ENCODE assay signal across 8 mouse cellular contexts in genomic region chr2:84636231-84636741, GRCm38 (mm10). TPM values are rescaled to one million over a fixed set of nuclear protein-coding genes. Genes with fewer than 3 reads are reported as not detected.
DNase-seq lines count a peak whose midpoint lies in the region; ATAC-seq and TF ChIP-seq lines count a peak whose summit lies in the region.

No protein-coding gene starts in this region.

- no peak for ATAC-seq in embryonic facial prominence, embryonic 13.5 days (ENCODE audit: insufficient number of reproducible peaks, insufficient read depth, low FRiP score, low TSS enrichment, low read depth)
- no peak; the same call in none of the 2 replicates for ATAC-seq in hindbrain, embryonic 12.5 days (ENCODE audit: low FRiP score)
- ATAC-seq in limb, embryonic 14.5 days (ENCODE audit: low FRiP score, low read depth), result no peak
- no peak for ATAC-seq in midbrain, embryonic 16.5 days

- H3K9me3 ChIP-seq in embryonic facial prominence, embryonic 13.5 days, result no peaks in the 10 kb centered on the region
- no peaks in the 10 kb centered on the region for H3K9me3 ChIP-seq in hindbrain, embryonic 12.5 days (replicated peaks)
- no peaks in the 10 kb centered on the region for H3K9me3 ChIP-seq in limb, embryonic 14.5 days (ENCODE audit: control insufficient read depth, low read length)
- H3K9me3 ChIP-seq in midbrain, embryonic 16.5 days (replicated peaks; ENCODE audit: control insufficient read depth, low read length, poor library complexity, severe bottlenecking), result no peaks in the 10 kb centered on the region

- WGBS in embryonic facial prominence, embryonic 13.5 days, result 16% methylated on average over 8 of the region's 8 CpGs
- 17% methylated on average over 8 of the region's 8 CpGs for WGBS in hindbrain, embryonic 12.5 days
- 27% methylated on average over 8 of the region's 8 CpGs for WGBS in limb, embryonic 14.5 days
- WGBS in midbrain, embryonic 16.5 days, result 18% methylated on average over 8 of the region's 8 CpGs

- H3K4me3 ChIP-seq in embryonic facial prominence, embryonic 13.5 days, result no peak overlapping the region
- no peak overlapping the region for H3K4me3 ChIP-seq in hindbrain, embryonic 12.5 days
- no peak overlapping the region for H3K4me3 ChIP-seq in limb, embryonic 14.5 days (replicated peaks; ENCODE audit: low read length)
- no peak overlapping the region for H3K4me3 ChIP-seq in midbrain, embryonic 16.5 days (ENCODE audit: low read depth, low read length)

- H3K27ac ChIP-seq in embryonic facial prominence, embryonic 13.5 days, result peak overlapping the region; percentile 94
- H3K27ac ChIP-seq in hindbrain, embryonic 12.5 days, result peak overlapping the region; percentile 82
- peak overlapping the region; percentile 85 for H3K27ac ChIP-seq in limb, embryonic 14.5 days (replicated peaks; ENCODE audit: low read depth, low read length)
- H3K27ac ChIP-seq in midbrain, embryonic 16.5 days (ENCODE audit: low read length), result peak overlapping the region; percentile 58

- peaks cover 69% of the 10 kb centered on the region for H3K4me1 ChIP-seq in embryonic facial prominence, embryonic 13.5 days
- H3K4me1 ChIP-seq in hindbrain, embryonic 12.5 days, result peaks cover 57% of the 10 kb centered on the region
- H3K4me1 ChIP-seq in limb, embryonic 14.5 days (ENCODE audit: control insufficient read depth, insufficient read depth, low read length), result peaks cover 50% of the 10 kb centered on the region
- peaks cover 41% of the 10 kb centered on the region for H3K4me1 ChIP-seq in midbrain, embryonic 16.5 days (ENCODE audit: control insufficient read depth, insufficient read depth, low read length)

- no peaks in the 10 kb centered on the region for H3K36me3 ChIP-seq in embryonic facial prominence, embryonic 13.5 days
- no peaks in the 10 kb centered on the region for H3K36me3 ChIP-seq in hindbrain, embryonic 12.5 days
- no peaks in the 10 kb centered on the region for H3K36me3 ChIP-seq in limb, embryonic 14.5 days (ENCODE audit: control insufficient read depth, insufficient read depth, low read length)
- no peaks in the 10 kb centered on the region for H3K36me3 ChIP-seq in midbrain, embryonic 16.5 days (ENCODE audit: control insufficient read depth, insufficient read depth, low read length)

- 0 out of 2 replicates have a peak overlapping the region, but pooled peaks have one; percentile 32 for H3K9ac ChIP-seq in embryonic facial prominence, embryonic 13.5 days
- no peak overlapping the region for H3K9ac ChIP-seq in hindbrain, embryonic 12.5 days
- 0 out of 2 replicates have a peak overlapping the region, but pooled peaks have one; percentile 21 for H3K9ac ChIP-seq in limb, embryonic 14.5 days (ENCODE audit: low read depth, low read length, severe bottlenecking)
- H3K9ac ChIP-seq in midbrain, embryonic 16.5 days (ENCODE audit: low read depth, low read length), result no peak overlapping the region

- no peak for TF ChIP-seq POLR2A in limb, embryonic 14.5 days (IDR thresholded peaks at IDR 0.05; ENCODE audit: borderline replicate concordance, extremely low read depth, insufficient read depth, insufficient read length)

- peak; percentile 54 for DNase-seq in NIH3T3 (ENCODE audit: low read depth)
- no peak for DNase-seq in limb, embryonic 14.5 days (ENCODE audit: low spot score)
- DNase-seq in layer of hippocampus, postnatal 25 days (ENCODE audit: extremely low spot score in 1 of 2, low spot score in 1 of 2), result no peak
- no peak for DNase-seq in cerebellum, postnatal 25 days
- DNase-seq in frontal cortex, postnatal 36 days (ENCODE audit: low spot score in 2 of 2), result no peak

- no peaks in the 10 kb centered on the region for H3K27me3 ChIP-seq in embryonic facial prominence, embryonic 13.5 days
- no peaks in the 10 kb centered on the region for H3K27me3 ChIP-seq in hindbrain, embryonic 12.5 days
- no peaks in the 10 kb centered on the region for H3K27me3 ChIP-seq in limb, embryonic 14.5 days (ENCODE audit: control insufficient read depth, insufficient read depth, low read length)
- H3K27me3 ChIP-seq in midbrain, embryonic 16.5 days (ENCODE audit: control insufficient read depth, insufficient read depth, low read depth, low read length), result no peaks in the 10 kb centered on the region

- peak overlapping the region; percentile 36 for H3K4me2 ChIP-seq in embryonic facial prominence, embryonic 13.5 days
- peak overlapping the region; percentile 23 for H3K4me2 ChIP-seq in hindbrain, embryonic 12.5 days (replicated peaks)
- H3K4me2 ChIP-seq in limb, embryonic 14.5 days (replicated peaks; ENCODE audit: low read depth, low read length, severe bottlenecking), result peak overlapping the region; percentile 37
- no peak overlapping the region for H3K4me2 ChIP-seq in midbrain, embryonic 16.5 days (ENCODE audit: low read length)

RNA-seq across cellular contexts. Expression of gene Ctnnd1, which starts 14.3 kb away (rescaled TPM):
- 43.8 and 49.6 TPM in 2 replicates for polyA plus RNA-seq in embryonic facial prominence, embryonic 13.5 days (2015; fragmentation: Nextera tagmentation; extraction: Ambion mirVana)
- polyA plus RNA-seq in hindbrain, embryonic 12.5 days (2016; fragmentation: Nextera tagmentation; extraction: Ambion mirVana), result 52.8 and 62.7 TPM in 2 replicates
- 85.0 and 92.1 TPM in 2 replicates for polyA plus RNA-seq in limb, embryonic 14.5 days (2012; rRNA removed)
- polyA plus RNA-seq in limb, embryonic 14.5 days (2014; fragmentation: Nextera tagmentation; extraction: Ambion mirVana), result 46.0 and 47.7 TPM in 2 replicates
- polyA plus RNA-seq in midbrain, embryonic 16.5 days (2015; fragmentation: Nextera tagmentation; extraction: Ambion mirVana), result 29.9 and 30.1 TPM in 2 replicates
- total RNA-seq in layer of hippocampus, postnatal 25 days (2021), result 10 to 100 TPM; 46.1 to 59.1 TPM

RNA-seq across cellular contexts. Expression of gene Btbd18, which starts 22.6 kb away (rescaled TPM):
- 0.36 and 0.41 TPM in 2 replicates for polyA plus RNA-seq in embryonic facial prominence, embryonic 13.5 days (2015; fragmentation: Nextera tagmentation; extraction: Ambion mirVana)
- polyA plus RNA-seq in hindbrain, embryonic 12.5 days (2016; fragmentation: Nextera tagmentation; extraction: Ambion mirVana), result 0.32 and 0.48 TPM in 2 replicates
- 0.01 TPM in 1 of 2 replicates, not detected in the other for polyA plus RNA-seq in limb, embryonic 14.5 days (2012; rRNA removed)
- polyA plus RNA-seq in limb, embryonic 14.5 days (2014; fragmentation: Nextera tagmentation; extraction: Ambion mirVana), result 0.14 and 0.15 TPM in 2 replicates
- 0.26 and 0.39 TPM in 2 replicates for polyA plus RNA-seq in midbrain, embryonic 16.5 days (2015; fragmentation: Nextera tagmentation; extraction: Ambion mirVana)
- not detected for total RNA-seq in layer of hippocampus, postnatal 25 days (2021)

RNA-seq across cellular contexts. Expression of gene Selenoh, which starts 34.3 kb away (rescaled TPM):
- 292 and 345 TPM in 2 replicates for polyA plus RNA-seq in embryonic facial prominence, embryonic 13.5 days (2015; fragmentation: Nextera tagmentation; extraction: Ambion mirVana)
- 281 and 304 TPM in 2 replicates for polyA plus RNA-seq in hindbrain, embryonic 12.5 days (2016; fragmentation: Nextera tagmentation; extraction: Ambion mirVana)
- 224 and 297 TPM in 2 replicates for polyA plus RNA-seq in limb, embryonic 14.5 days (2012; rRNA removed)
- 274 and 276 TPM in 2 replicates for polyA plus RNA-seq in limb, embryonic 14.5 days (2014; fragmentation: Nextera tagmentation; extraction: Ambion mirVana)
- 177 and 185 TPM in 2 replicates for polyA plus RNA-seq in midbrain, embryonic 16.5 days (2015; fragmentation: Nextera tagmentation; extraction: Ambion mirVana)
- total RNA-seq in layer of hippocampus, postnatal 25 days (2021), result 10 to 100 TPM; 30.3 to 31.5 TPM

RNA-seq across cellular contexts. Expression of gene Gm28635, which starts 41.6 kb away (rescaled TPM):
- not detected in 2 replicates for polyA plus RNA-seq in embryonic facial prominence, embryonic 13.5 days (2015; fragmentation: Nextera tagmentation; extraction: Ambion mirVana)
- not detected in 2 replicates for polyA plus RNA-seq in hindbrain, embryonic 12.5 days (2016; fragmentation: Nextera tagmentation; extraction: Ambion mirVana)
- polyA plus RNA-seq in limb, embryonic 14.5 days (2012; rRNA removed), result not detected in 2 replicates
- not detected in 2 replicates for polyA plus RNA-seq in limb, embryonic 14.5 days (2014; fragmentation: Nextera tagmentation; extraction: Ambion mirVana)
- polyA plus RNA-seq in midbrain, embryonic 16.5 days (2015; fragmentation: Nextera tagmentation; extraction: Ambion mirVana), result not detected in 2 replicates
- 1 to 10 TPM in 1 of 2 experiments, not detected in 1; 1.1 TPM for total RNA-seq in layer of hippocampus, postnatal 25 days (2021)

RNA-seq across cellular contexts. Expression of gene Med19, which starts 41.9 kb away (rescaled TPM):
- 33.4 and 38.5 TPM in 2 replicates for polyA plus RNA-seq in embryonic facial prominence, embryonic 13.5 days (2015; fragmentation: Nextera tagmentation; extraction: Ambion mirVana)
- 49.3 and 50.0 TPM in 2 replicates for polyA plus RNA-seq in hindbrain, embryonic 12.5 days (2016; fragmentation: Nextera tagmentation; extraction: Ambion mirVana)
- 20.4 and 20.7 TPM in 2 replicates for polyA plus RNA-seq in limb, embryonic 14.5 days (2012; rRNA removed)
- 33.6 and 33.7 TPM in 2 replicates for polyA plus RNA-seq in limb, embryonic 14.5 days (2014; fragmentation: Nextera tagmentation; extraction: Ambion mirVana)
- polyA plus RNA-seq in midbrain, embryonic 16.5 days (2015; fragmentation: Nextera tagmentation; extraction: Ambion mirVana), result 52.3 and 53.6 TPM in 2 replicates
- total RNA-seq in layer of hippocampus, postnatal 25 days (2021), result 10 to 100 TPM; 31.3 to 33.3 TPM

Comparison
In these comparisons a context has a peak if more than half of its experiments do, and no peak if none do; other contexts are left out.
1. H3K9ac ChIP-seq: peak in embryonic facial prominence, embryonic 13.5 days (single experiment) and limb, embryonic 14.5 days (single experiment); none in hindbrain, embryonic 12.5 days (single experiment) and midbrain, embryonic 16.5 days (single experiment).
2. Peak in every context shown above with its lines, with median percentiles within 50 percentile points of each other: H3K27ac ChIP-seq.